Mouse (Mus musculus): Measurements from ENCODE around the gene Acsf2. TPM values are rescaled to one million over a fixed set of nuclear protein-coding genes. Genes with fewer than 3 reads are reported as not detected.

The Acsf2 gene
- polyA plus RNA-seq, 1 experiment from 2014 or later, result 4.3 TPM

GRCm38 (mm10) chr11:94629884-94630198, 28.2 kb upstream of the Acsf2 start:
- H3K9me3 ChIP-seq (replicated peaks; ENCODE audit: control insufficient read depth, low read length), result no peaks in the 10 kb centered on the region
- peak overlapping the region; percentile 82 for H3K4me3 ChIP-seq (ENCODE audit: low read depth, low read length)
- ATAC-seq (replicated peaks; ENCODE audit: insufficient number of reproducible peaks, low FRiP score, low TSS enrichment), result peak; percentile 46; the same call in 1 of the 2 replicates
- H3K36me3 ChIP-seq (ENCODE audit: control insufficient read depth, insufficient read depth, low read length), result peaks cover 19% of the 10 kb centered on the region
- H3K4me2 ChIP-seq, result peak overlapping the region; percentile 70
- no peaks in the 10 kb centered on the region for H3K27me3 ChIP-seq (ENCODE audit: control insufficient read depth, insufficient read depth, low read length)
- peak overlapping the region; percentile 93 for H3K9ac ChIP-seq (ENCODE audit: low read depth, low read length)
- H3K27ac ChIP-seq (ENCODE audit: low read depth, low read length), result peak overlapping the region; percentile 79
- WGBS (ENCODE audit: insufficient replicate concordance), result under 1% methylated on average over 28 of the region's 28 CpGs
- no peaks in the 10 kb centered on the region for H3K4me1 ChIP-seq (ENCODE audit: control insufficient read depth, insufficient read depth, low read length)

DNA sequence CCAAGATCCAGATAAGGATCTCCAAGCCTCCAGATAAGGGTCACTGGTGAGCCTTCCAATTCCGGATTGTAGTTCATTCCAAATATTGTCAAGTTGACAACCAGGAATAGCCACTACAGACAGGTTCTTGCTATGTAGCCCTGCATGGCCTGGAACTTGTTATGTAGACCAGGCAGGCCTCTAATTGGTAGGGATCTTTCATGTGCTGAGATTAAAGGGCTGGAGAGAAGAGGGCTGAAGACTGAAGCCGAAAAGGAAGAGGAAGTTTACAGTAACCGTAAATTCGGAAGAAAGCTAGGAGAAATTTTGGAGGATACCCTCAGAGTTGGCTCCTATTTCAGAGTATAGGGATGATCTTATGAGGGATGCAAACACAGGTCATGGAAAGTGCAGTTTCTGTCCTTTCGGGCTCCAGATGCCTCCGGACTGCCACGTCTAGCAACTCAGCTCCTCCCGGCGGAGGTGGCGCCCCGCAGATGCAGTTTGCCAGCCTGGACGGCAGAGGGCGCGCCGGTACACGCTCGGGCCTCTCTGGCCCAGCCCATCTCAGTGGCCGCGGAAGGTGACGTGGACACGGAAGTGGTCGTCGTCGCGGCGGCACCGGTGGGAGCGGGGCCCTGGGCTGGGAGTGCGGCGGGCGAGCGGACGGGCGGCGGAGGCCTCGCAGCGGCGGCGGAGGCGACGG, 27.7 kb upstream of the Acsf2 start, which contains the start of gene Lrrc59:
TSS of gene Lrrc59 (plus strand) at position 569 of the 685 bp plus-strand sequence.
- WGBS (ENCODE audit: insufficient replicate concordance), result 3% methylated on average over 40 of the region's 41 CpGs
- H3K9me3 ChIP-seq (replicated peaks; ENCODE audit: control insufficient read depth, low read length), result no peaks in the 10 kb centered on the region
- H3K4me2 ChIP-seq, result peak within 1 kb of the TSS; percentile 70
- H3K36me3 ChIP-seq (ENCODE audit: control insufficient read depth, insufficient read depth, low read length), result peaks cover 14% of the 10 kb centered on the region
- H3K9ac ChIP-seq (ENCODE audit: low read depth, low read length), result peak within 1 kb of the TSS; percentile 93
- peak within 1 kb of the TSS; percentile 82 for H3K4me3 ChIP-seq (ENCODE audit: low read depth, low read length)
- no peaks in the 10 kb centered on the region for H3K4me1 ChIP-seq (ENCODE audit: control insufficient read depth, insufficient read depth, low read length)
- H3K27ac ChIP-seq (ENCODE audit: low read depth, low read length), result peak within 1 kb of the TSS; percentile 79
- H3K27me3 ChIP-seq (ENCODE audit: control insufficient read depth, insufficient read depth, low read length), result no peaks in the 10 kb centered on the region
- peak; percentile 94 for ATAC-seq (replicated peaks; ENCODE audit: insufficient number of reproducible peaks, low FRiP score, low TSS enrichment)

DNA sequence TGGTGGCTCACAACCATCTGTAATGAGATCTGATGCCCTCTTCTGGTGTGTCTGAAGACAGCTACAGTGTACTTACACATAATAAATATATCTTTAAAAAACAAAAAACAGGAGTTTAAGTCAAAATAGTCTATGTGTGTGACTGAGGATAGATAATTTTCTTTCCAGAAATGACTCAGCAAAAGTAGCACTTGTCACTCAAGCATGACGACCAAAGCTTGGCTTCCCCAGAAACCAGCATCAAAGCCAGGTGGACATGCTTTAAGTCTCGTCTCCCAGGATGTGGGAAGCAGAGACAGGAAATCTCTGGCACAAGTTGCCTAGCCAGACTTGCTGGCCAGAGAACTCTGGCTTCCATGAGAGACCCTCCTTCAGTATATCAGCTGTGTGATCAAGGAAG, 20.5 kb upstream of the Acsf2 start:
- Histone ChIP-seq H3K9ac (ENCODE audit: low read depth, low read length) (no peak overlapping the region), H3K4me2 (no peak overlapping the region), H3K4me1 (ENCODE audit: control insufficient read depth, insufficient read depth, low read length) (no peaks in the 10 kb centered on the region), H3K9me3 (replicated peaks; ENCODE audit: control insufficient read depth, low read length) (no peaks in the 10 kb centered on the region), H3K27me3 (ENCODE audit: control insufficient read depth, insufficient read depth, low read length) (no peaks in the 10 kb centered on the region), H3K27ac (ENCODE audit: low read depth, low read length) (no peak overlapping the region), H3K4me3 (ENCODE audit: low read depth, low read length) (no peak overlapping the region), H3K36me3 (ENCODE audit: control insufficient read depth, insufficient read depth, low read length) (no peaks in the 10 kb centered on the region)
- ATAC-seq (replicated peaks; ENCODE audit: insufficient number of reproducible peaks, low FRiP score, low TSS enrichment), result no peak
- 65% methylated on average over 2 of the region's 2 CpGs for WGBS (ENCODE audit: insufficient replicate concordance)

- Histone ChIP-seq H3K4me2 (no peak overlapping the region), H3K4me1 (ENCODE audit: control insufficient read depth, insufficient read depth, low read length) (no peaks in the 10 kb centered on the region), H3K4me3 (ENCODE audit: low read depth, low read length) (no peak overlapping the region), H3K36me3 (ENCODE audit: control insufficient read depth, insufficient read depth, low read length) (no peaks in the 10 kb centered on the region), H3K27me3 (ENCODE audit: control insufficient read depth, insufficient read depth, low read length) (no peaks in the 10 kb centered on the region), H3K27ac (ENCODE audit: low read depth, low read length) (no peak overlapping the region), H3K9ac (ENCODE audit: low read depth, low read length) (no peak overlapping the region), H3K9me3 (replicated peaks; ENCODE audit: control insufficient read depth, low read length) (no peaks in the 10 kb centered on the region)
- ATAC-seq (replicated peaks; ENCODE audit: insufficient number of reproducible peaks, low FRiP score, low TSS enrichment), result no peak
Measured at GRCm38 (mm10) chr11:94621458-94621852, 19.8 kb upstream of the Acsf2 start.

GRCm38 (mm10) chr11:94620766-94621457, 19.2 kb upstream of the Acsf2 start:
- Histone ChIP-seq H3K27ac (ENCODE audit: low read depth, low read length) (no peak overlapping the region), H3K4me1 (ENCODE audit: control insufficient read depth, insufficient read depth, low read length) (no peaks in the 10 kb centered on the region), H3K4me2 (no peak overlapping the region), H3K9me3 (replicated peaks; ENCODE audit: control insufficient read depth, low read length) (no peaks in the 10 kb centered on the region), H3K27me3 (ENCODE audit: control insufficient read depth, insufficient read depth, low read length) (no peaks in the 10 kb centered on the region), H3K9ac (ENCODE audit: low read depth, low read length) (no peak overlapping the region), H3K36me3 (ENCODE audit: control insufficient read depth, insufficient read depth, low read length) (no peaks in the 10 kb centered on the region), H3K4me3 (ENCODE audit: low read depth, low read length) (no peak overlapping the region)
- no peak for ATAC-seq (replicated peaks; ENCODE audit: insufficient number of reproducible peaks, low FRiP score, low TSS enrichment)
- 63% methylated on average over 6 of the region's 6 CpGs for WGBS (ENCODE audit: insufficient replicate concordance)

DNA sequence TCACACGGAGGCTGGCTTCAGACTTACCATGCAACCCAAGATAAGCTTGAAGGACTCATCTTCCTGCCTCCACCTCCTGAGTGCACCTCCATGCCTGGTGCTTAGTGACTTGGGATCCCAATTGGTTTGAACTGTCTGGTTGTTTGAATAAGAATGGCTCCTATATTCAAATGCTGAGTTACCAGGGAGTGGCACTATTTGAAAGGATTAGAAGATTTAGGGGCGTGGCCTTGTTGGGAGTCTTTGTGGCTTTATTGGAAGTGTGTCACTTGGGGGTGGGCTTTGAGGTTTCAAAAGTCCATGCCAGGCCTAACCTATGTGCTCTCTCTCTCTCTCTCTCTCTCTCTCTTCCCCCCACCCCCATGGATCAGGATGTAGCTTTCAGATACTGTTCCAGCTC, 16.0 kb upstream of the Acsf2 start:
- H3K4me3 ChIP-seq (ENCODE audit: low read depth, low read length), result no peak overlapping the region
- no peaks in the 10 kb centered on the region for H3K4me1 ChIP-seq (ENCODE audit: control insufficient read depth, insufficient read depth, low read length)
- H3K9ac ChIP-seq (ENCODE audit: low read depth, low read length), result no peak overlapping the region
- no peak overlapping the region for H3K27ac ChIP-seq (ENCODE audit: low read depth, low read length)
- no peak overlapping the region for H3K4me2 ChIP-seq
- no peaks in the 10 kb centered on the region for H3K9me3 ChIP-seq (replicated peaks; ENCODE audit: control insufficient read depth, low read length)
- WGBS (ENCODE audit: insufficient replicate concordance), result 80% methylated on average over 2 of the region's 2 CpGs
- no peaks in the 10 kb centered on the region for H3K36me3 ChIP-seq (ENCODE audit: control insufficient read depth, insufficient read depth, low read length)
- H3K27me3 ChIP-seq (ENCODE audit: control insufficient read depth, insufficient read depth, low read length), result no peaks in the 10 kb centered on the region
- no peak for ATAC-seq (replicated peaks; ENCODE audit: insufficient number of reproducible peaks, low FRiP score, low TSS enrichment)

- 14% methylated on average over 4 of the region's 4 CpGs for WGBS (ENCODE audit: insufficient replicate concordance)
- no peak for ATAC-seq (replicated peaks; ENCODE audit: insufficient number of reproducible peaks, low FRiP score, low TSS enrichment)
Measured at GRCm38 (mm10) chr11:94615494-94615893, 13.8 kb upstream of the Acsf2 start.

GRCm38 (mm10) chr11:94614603-94615002, 12.9 kb upstream of the Acsf2 start:
- no peaks in the 10 kb centered on the region for H3K36me3 ChIP-seq (ENCODE audit: control insufficient read depth, insufficient read depth, low read length)
- H3K9ac ChIP-seq (ENCODE audit: low read depth, low read length), result no peak overlapping the region
- no peaks in the 10 kb centered on the region for H3K9me3 ChIP-seq (replicated peaks; ENCODE audit: control insufficient read depth, low read length)
- H3K27ac ChIP-seq (ENCODE audit: low read depth, low read length), result no peak overlapping the region
- WGBS (ENCODE audit: insufficient replicate concordance), result 75% methylated on average over 4 of the region's 4 CpGs
- H3K4me1 ChIP-seq (ENCODE audit: control insufficient read depth, insufficient read depth, low read length), result no peaks in the 10 kb centered on the region
- no peak overlapping the region for H3K4me3 ChIP-seq (ENCODE audit: low read depth, low read length)
- H3K4me2 ChIP-seq, result no peak overlapping the region
- ATAC-seq (replicated peaks; ENCODE audit: insufficient number of reproducible peaks, low FRiP score, low TSS enrichment), result no peak
- no peaks in the 10 kb centered on the region for H3K27me3 ChIP-seq (ENCODE audit: control insufficient read depth, insufficient read depth, low read length)

More at GRCm38 (mm10) chr11:94615494-94615893, 13.8 kb upstream of the Acsf2 start:
- no peaks in the 10 kb centered on the region for H3K4me1 ChIP-seq (ENCODE audit: control insufficient read depth, insufficient read depth, low read length)
- H3K27me3 ChIP-seq (ENCODE audit: control insufficient read depth, insufficient read depth, low read length), result no peaks in the 10 kb centered on the region
- H3K4me3 ChIP-seq (ENCODE audit: low read depth, low read length), result no peak overlapping the region
- H3K36me3 ChIP-seq (ENCODE audit: control insufficient read depth, insufficient read depth, low read length), result no peaks in the 10 kb centered on the region
- H3K27ac ChIP-seq (ENCODE audit: low read depth, low read length), result no peak overlapping the region
- no peak overlapping the region for H3K9ac ChIP-seq (ENCODE audit: low read depth, low read length)
- no peaks in the 10 kb centered on the region for H3K9me3 ChIP-seq (replicated peaks; ENCODE audit: control insufficient read depth, low read length)
- no peak overlapping the region for H3K4me2 ChIP-seq
